Mouse (Mus musculus) MEL (cell line): ENCODE data around the gene Atp2a3.

ENCODE experiments used
- CTCF ChIP-seq, 3 experiments: IDR thresholded peaks in 2 of 3; conservative IDR thresholded peaks in 1 of 3; 2 replicates each; pipeline ENCODE4 v1.5.1; 2011 to 2012; ENCODE audit warnings: low read length in 3 of 3, low read depth in 2 of 3, mild to moderate bottlenecking in 2 of 3, improper control_type of control experiment in 1 of 3, inconsistent platforms in 1 of 3, mixed read lengths in 1 of 3, moderate library complexity in 1 of 3; ENCODE audit not compliant: control insufficient read depth in 1 of 3, insufficient read depth in 1 of 3, poor library complexity in 1 of 3, severe bottlenecking in 1 of 3
- EP300 ChIP-seq, 2 experiments: IDR thresholded peaks; 2 replicates each; pipeline ENCODE4 v1.6.1; 2011; ENCODE audit warnings: improper control_type of control experiment in 2 of 2, low read length in 2 of 2, low read depth in 1 of 2, mild to moderate bottlenecking in 1 of 2
- GABPA ChIP-seq: IDR thresholded peaks from 2 replicates; pipeline ENCODE4 v1.6.1; 2012; ENCODE audit warnings: low read depth, mild to moderate bottlenecking, inconsistent platforms, low read length, improper control_type of control experiment, moderate library complexity
- JUND ChIP-seq: IDR thresholded peaks from 2 replicates; pipeline ENCODE4 v1.6.1; 2011; ENCODE audit warnings: low read depth, mild to moderate bottlenecking, improper control_type of control experiment, low read length
- MAX ChIP-seq: IDR thresholded peaks from 2 replicates; pipeline ENCODE4 v1.6.1; 2011; ENCODE audit warnings: low read length, improper control_type of control experiment
- MEF2A ChIP-seq: IDR thresholded peaks from 2 replicates; pipeline ENCODE4 v1.6.1; 2014; ENCODE audit warnings: low read depth, mild to moderate bottlenecking, inconsistent platforms, low read length, improper control_type of control experiment; ENCODE audit not compliant: poor library complexity, insufficient replicate concordance, severe bottlenecking; ENCODE audit errors: extremely low read depth
- POLR2A ChIP-seq, 2 experiments: IDR thresholded peaks; 2 replicates each; pipeline ENCODE4 v1.6.1; 2011 to 2012; ENCODE audit warnings: low read length in 2 of 2, mild to moderate bottlenecking in 2 of 2, control low read depth in 1 of 2, improper control_type of control experiment in 1 of 2, low read depth in 1 of 2, moderate library complexity in 1 of 2; ENCODE audit not compliant: control insufficient read depth in 1 of 2, insufficient read depth in 1 of 2, poor library complexity in 1 of 2
- TBP ChIP-seq: IDR thresholded peaks from 2 replicates; pipeline ENCODE4 v1.8.0; 2011; ENCODE audit warnings: low read depth, low read length, improper control_type of control experiment
- USF1 ChIP-seq: IDR thresholded peaks from 2 replicates; pipeline ENCODE4 v1.6.1; 2014; ENCODE audit warnings: low read depth, mild to moderate bottlenecking, inconsistent platforms, low read length, improper control_type of control experiment, moderate library complexity
- ZC3H11A ChIP-seq: IDR thresholded peaks from 2 replicates; pipeline ENCODE4 v1.6.1; 2012; ENCODE audit warnings: low read depth, mild to moderate bottlenecking, inconsistent platforms, low read length, improper control_type of control experiment

- TF ChIP-seq POLR2A (IDR thresholded peaks at IDR 0.05; ENCODE audit: control insufficient read depth in 1 of 2, insufficient read depth in 1 of 2, low read depth in 1 of 2, low read length in 2 of 2, poor library complexity in 1 of 2) (no peak), CTCF (IDR thresholded peaks at IDR 0.05 in 2 of 3, conservative IDR thresholded peaks at IDR 0.05 in 1 of 3; ENCODE audit: control insufficient read depth in 1 of 3, insufficient read depth in 1 of 3, low read depth in 2 of 3, low read length in 3 of 3, poor library complexity in 1 of 3, severe bottlenecking in 1 of 3) (no peak), GABPA (no peak), EP300 (IDR thresholded peaks at IDR 0.05; ENCODE audit: low read depth in 1 of 2, low read length in 2 of 2) (no peak), TBP (no peak), JUND (no peak), MEF2A (no peak), MAX (no peak), ZC3H11A (no peak), USF1 (no peak)
Measured at GRCm38 (mm10) chr11:72947840-72948239, 13.1 kb upstream of the Atp2a3 start.
